Mouse (Mus musculus) small intestine, adult 2 months (tissue): ENCODE data around the gene Mex3a.
"Not testable (repeated sequence)": the region's sequence is repeated elsewhere in the genome, so short reads cannot be mapped to it uniquely, and the experiment has no call there.

Experiments used
- CTCF ChIP-seq: fragments of 200-500 bp; IDR thresholded peaks from 2 replicates; pipeline ENCODE4 v1.5.1; 2012; ENCODE audit warnings: low read depth, mild to moderate bottlenecking, control low read depth, inconsistent platforms, low read length, moderate library complexity, mixed read lengths; ENCODE audit not compliant: insufficient replicate concordance, insufficient read length; ENCODE audit errors: extremely low read depth
- POLR2A ChIP-seq: fragments of 200-500 bp; IDR thresholded peaks from 2 replicates; pipeline ENCODE4 v1.6.1; 2012; ENCODE audit warnings: low read depth, mild to moderate bottlenecking, control low read depth, inconsistent platforms, low read length, moderate library complexity

DNA sequence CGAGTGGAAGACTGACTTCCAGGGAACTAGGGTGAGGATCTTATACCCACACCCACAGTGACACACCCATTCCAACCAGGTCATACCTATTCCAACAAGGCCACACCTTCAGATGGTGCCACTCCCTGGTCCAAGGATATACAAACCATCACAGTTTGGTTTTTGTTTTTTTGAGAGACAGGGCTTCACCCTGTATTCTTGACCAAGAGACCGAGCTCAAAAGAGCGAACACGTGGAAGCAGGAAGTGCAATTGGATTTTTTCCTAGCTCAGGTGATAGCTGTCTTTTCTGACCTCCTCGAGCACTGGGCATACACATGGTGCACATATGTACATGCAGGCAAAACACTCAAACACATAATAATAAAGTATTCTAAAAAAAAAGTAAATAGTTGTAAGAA is 45.7 kb downstream of the Mex3a start:
- not testable (repeated sequence) for TF ChIP-seq CTCF, POLR2A
